Mouse (Mus musculus) forebrain, embryonic 15.5 days (tissue): ENCODE data around the gene 6430571L13Rik. TPM values are rescaled to one million over a fixed set of nuclear protein-coding genes. Genes with fewer than 3 reads are reported as not detected.
"Not testable (repeated sequence)": the region's sequence is repeated elsewhere in the genome, so short reads cannot be mapped to it uniquely, and the experiment has no call there.

Experiments used
- ATAC-seq: fragments of 200-750 bp; cut with Nextera tagmentation; replicated peaks from 2 replicates; pipeline ENCODE4 v1.8.0; 2017; ENCODE audit warnings: mild to moderate bottlenecking, moderate TSS enrichment, moderate library complexity
- H3K27ac ChIP-seq: fragments of 300-500 bp; sonication (generic); replicated peaks from 2 replicates; pipeline ENCODE4 v1.5.1; 2015; ENCODE audit warnings: mild to moderate bottlenecking, inconsistent platforms
- H3K27me3 ChIP-seq: fragments of 300-500 bp; sonication (generic); 2 replicates; pipeline ENCODE4 v1.6.1; 2015; ENCODE audit warnings: inconsistent platforms
- H3K36me3 ChIP-seq: fragments of 300-500 bp; sonication (generic); 2 replicates; pipeline ENCODE4 v1.6.1; 2015; ENCODE audit warnings: mild to moderate bottlenecking, inconsistent platforms
- H3K4me1 ChIP-seq: fragments of 300-500 bp; sonication (generic); 2 replicates; pipeline ENCODE4 v1.6.1; 2015; ENCODE audit warnings: inconsistent platforms
- H3K4me2 ChIP-seq: fragments of 300-500 bp; sonication (generic); replicated peaks from 2 replicates; pipeline ENCODE4 v1.6.1; 2015; ENCODE audit warnings: mild to moderate bottlenecking, inconsistent platforms
- H3K4me3 ChIP-seq: fragments of 300-500 bp; sonication (generic); 2 replicates; pipeline ENCODE4 v1.5.1; 2015; ENCODE audit warnings: mild to moderate bottlenecking, inconsistent platforms
- H3K9ac ChIP-seq: fragments of 300-500 bp; sonication (generic); replicated peaks from 2 replicates; pipeline ENCODE4 v1.6.1; 2015; ENCODE audit warnings: mild to moderate bottlenecking, inconsistent platforms
- H3K9me3 ChIP-seq: fragments of 300-500 bp; sonication (generic); 2 replicates; pipeline ENCODE4 v1.6.1; 2016; ENCODE audit warnings: inconsistent platforms
- WGBS: fragments of 180-500 bp; shearing (Covaris S2); methylation state at CpG from one replicate; pipeline ENCODE4 v1.1.7; 2015; ENCODE audit warnings: mixed read lengths; 5-methylcytosine and 5-hydroxymethylcytosine counted together
- polyA plus RNA-seq: library from polyadenylated mRNA; unstranded; fragments of >200 nt; fragmentation: Nextera tagmentation; extraction: Ambion mirVana; gene quantifications from 2 replicates; pipeline ENCODE4 v1.2.1, GENCODE M21; 2015

Gene 6430571L13Rik
- polyA plus RNA-seq, 1 experiment from 2014 or later, result 4.5 TPM

DNA sequence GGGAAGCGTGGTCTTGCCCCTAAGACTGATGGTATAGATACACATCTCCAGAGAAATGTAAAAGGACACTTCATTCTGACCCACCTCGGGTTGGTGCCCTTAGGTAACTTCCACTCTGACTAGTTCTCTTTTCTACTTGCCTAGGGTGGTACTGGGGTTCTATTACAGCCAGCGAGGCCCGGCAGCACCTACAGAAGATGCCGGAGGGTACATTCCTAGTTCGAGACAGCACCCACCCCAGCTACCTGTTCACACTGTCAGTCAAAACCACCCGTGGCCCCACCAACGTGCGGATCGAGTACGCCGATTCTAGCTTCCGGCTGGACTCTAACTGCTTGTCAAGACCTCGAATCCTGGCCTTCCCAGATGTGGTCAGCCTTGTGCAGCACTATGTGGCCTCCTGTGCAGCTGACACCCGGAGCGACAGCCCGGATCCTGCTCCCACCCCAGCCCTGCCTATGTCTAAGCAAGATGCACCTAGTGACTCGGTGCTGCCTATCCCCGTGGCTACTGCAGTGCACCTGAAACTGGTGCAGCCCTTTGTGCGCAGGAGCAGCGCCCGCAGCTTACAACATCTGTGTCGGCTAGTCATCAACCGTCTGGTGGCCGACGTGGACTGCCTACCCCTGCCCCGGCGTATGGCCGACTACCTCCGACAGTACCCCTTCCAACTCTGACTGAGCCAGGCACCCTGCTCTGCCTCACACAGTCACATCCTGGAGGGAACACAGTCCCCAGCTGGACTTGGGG, 40.0 kb upstream of the 6430571L13Rik start:
- 95% methylated on average over 30 of the region's 30 CpGs for WGBS
- Histone ChIP-seq H3K27me3 (no peaks in the 10 kb centered on the region), H3K4me1 (peaks cover 22% of the 10 kb centered on the region), H3K4me3 (no peak overlapping the region), H3K9me3 (no peaks in the 10 kb centered on the region), H3K9ac (no peak overlapping the region), H3K4me2 (no peak overlapping the region), H3K27ac (no peak overlapping the region), H3K36me3 (peaks cover 10% of the 10 kb centered on the region; the same call in 1 of the 2 replicates)
- no peak for ATAC-seq

GRCm38 (mm10) chr9:107301554-107302331, 38.7 kb upstream of the 6430571L13Rik start:
- no peak for ATAC-seq
- peaks cover 10% of the 10 kb centered on the region; the same call in 1 of the 2 replicates for H3K36me3 ChIP-seq
- peaks cover 19% of the 10 kb centered on the region for H3K4me1 ChIP-seq
- no peaks in the 10 kb centered on the region for H3K27me3 ChIP-seq
- no peak overlapping the region for H3K4me2 ChIP-seq
- no peak overlapping the region for H3K4me3 ChIP-seq
- no peak overlapping the region for H3K9ac ChIP-seq
- no peak overlapping the region for H3K27ac ChIP-seq
- WGBS, result 90% methylated on average over 17 of the region's 17 CpGs
- no peaks in the 10 kb centered on the region for H3K9me3 ChIP-seq

DNA sequence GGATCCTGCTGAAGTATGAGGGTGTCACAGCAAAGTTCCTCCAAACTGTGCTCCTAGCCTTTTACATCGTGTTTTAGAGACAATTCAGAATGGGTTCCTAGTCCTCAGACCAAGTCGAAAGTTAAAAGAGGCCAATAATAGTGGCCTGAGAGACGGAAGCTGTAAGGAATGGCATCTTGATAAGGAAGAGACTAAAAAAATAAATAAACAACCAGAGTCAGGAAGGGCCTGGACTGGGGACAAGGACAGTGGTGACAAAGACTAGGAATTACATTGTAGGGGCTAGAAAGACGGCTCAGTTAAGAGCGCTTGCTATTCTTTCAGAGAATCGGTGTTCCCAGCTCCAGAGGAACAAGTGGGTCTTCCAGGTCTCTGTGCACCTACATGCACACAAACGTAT, 37.8 kb upstream of the 6430571L13Rik start:
- Histone ChIP-seq H3K27me3 (no peaks in the 10 kb centered on the region), H3K4me2 (no peak overlapping the region), H3K9ac (no peak overlapping the region), H3K36me3 (peaks cover 10% of the 10 kb centered on the region; the same call in 1 of the 2 replicates), H3K9me3 (no peaks in the 10 kb centered on the region), H3K4me3 (no peak overlapping the region), H3K27ac (no peak overlapping the region), H3K4me1 (peaks cover 13% of the 10 kb centered on the region)
- no peak for ATAC-seq
- 89% methylated on average over 7 of the region's 7 CpGs for WGBS

- Histone ChIP-seq H3K4me2 (no peak overlapping the region), H3K27ac (no peak overlapping the region), H3K9ac (no peak overlapping the region), H3K36me3 (peaks cover 10% of the 10 kb centered on the region; the same call in 1 of the 2 replicates), H3K9me3 (no peaks in the 10 kb centered on the region), H3K27me3 (no peaks in the 10 kb centered on the region), H3K4me1 (peaks cover 7% of the 10 kb centered on the region), H3K4me3 (no peak overlapping the region)
- no peak for ATAC-seq
- WGBS, result 81% methylated on average over 9 of the region's 9 CpGs
Observed at GRCm38 (mm10) chr9:107303121-107303820, 37.1 kb upstream of the 6430571L13Rik start.

GRCm38 (mm10) chr9:107303900-107304299, 36.5 kb upstream of the 6430571L13Rik start:
- no peak overlapping the region for H3K27ac ChIP-seq
- H3K9me3 ChIP-seq, result no peaks in the 10 kb centered on the region
- no peak overlapping the region for H3K4me3 ChIP-seq
- ATAC-seq, result no peak
- WGBS, result 87% methylated on average over 5 of the region's 5 CpGs
- H3K36me3 ChIP-seq, result peaks cover 10% of the 10 kb centered on the region; the same call in 1 of the 2 replicates
- H3K27me3 ChIP-seq, result no peaks in the 10 kb centered on the region
- no peak overlapping the region for H3K4me2 ChIP-seq
- H3K4me1 ChIP-seq, result peaks cover 1% of the 10 kb centered on the region; the same call in 1 of the 2 replicates
- H3K9ac ChIP-seq, result no peak overlapping the region

- Histone ChIP-seq H3K4me1 (no peaks in the 10 kb centered on the region), H3K36me3 (peaks cover 10% of the 10 kb centered on the region; the same call in 1 of the 2 replicates), H3K4me3 (no peak overlapping the region), H3K27me3 (no peaks in the 10 kb centered on the region), H3K9ac (no peak overlapping the region), H3K9me3 (no peaks in the 10 kb centered on the region), H3K4me2 (no peak overlapping the region), H3K27ac (no peak overlapping the region)
- WGBS, result 93% methylated on average over 3 of the region's 3 CpGs
- ATAC-seq, result no peak
Observed at GRCm38 (mm10) chr9:107304383-107304782, 36.0 kb upstream of the 6430571L13Rik start.

GRCm38 (mm10) chr9:107305012-107305411, 35.4 kb upstream of the 6430571L13Rik start:
- Histone ChIP-seq H3K4me1 (no peaks in the 10 kb centered on the region), H3K4me3 (no peak overlapping the region), H3K9ac (no peak overlapping the region), H3K36me3 (peaks cover 10% of the 10 kb centered on the region; the same call in 1 of the 2 replicates), H3K27me3 (no peaks in the 10 kb centered on the region), H3K9me3 (no peaks in the 10 kb centered on the region), H3K27ac (no peak overlapping the region), H3K4me2 (no peak overlapping the region)
- ATAC-seq, result no peak
- 84% methylated on average over 4 of the region's 4 CpGs for WGBS

GRCm38 (mm10) chr9:107305601-107306542, 34.5 kb upstream of the 6430571L13Rik start:
- no peak for ATAC-seq
- Histone ChIP-seq H3K27me3 (no peaks in the 10 kb centered on the region), H3K4me3 (no peak overlapping the region), H3K9ac (no peak overlapping the region), H3K36me3 (peaks cover 5% of the 10 kb centered on the region; the same call in 1 of the 2 replicates), H3K4me2 (no peak overlapping the region), H3K27ac (no peak overlapping the region), H3K9me3 (no peaks in the 10 kb centered on the region), H3K4me1 (no peaks in the 10 kb centered on the region)
- WGBS, result 71% methylated on average over 13 of the region's 13 CpGs

GRCm38 (mm10) chr9:107306673-107307072, 33.7 kb upstream of the 6430571L13Rik start:
- not testable (repeated sequence) for H3K4me3 ChIP-seq, H3K4me1 ChIP-seq, H3K36me3 ChIP-seq, H3K9ac ChIP-seq, ATAC-seq, H3K9me3 ChIP-seq, H3K27ac ChIP-seq, H3K4me2 ChIP-seq, H3K27me3 ChIP-seq
- WGBS, result 100% methylated on average over 1 of the region's 1 CpGs

- no peak for ATAC-seq
- no peak overlapping the region for H3K9ac ChIP-seq
- no peaks in the 10 kb centered on the region for H3K36me3 ChIP-seq
- H3K4me1 ChIP-seq, result no peaks in the 10 kb centered on the region
- H3K27ac ChIP-seq, result no peak overlapping the region
- H3K4me3 ChIP-seq, result no peak overlapping the region
- WGBS, result 94% methylated on average over 11 of the region's 11 CpGs
- H3K9me3 ChIP-seq, result no peaks in the 10 kb centered on the region
- H3K4me2 ChIP-seq, result no peak overlapping the region
- no peaks in the 10 kb centered on the region for H3K27me3 ChIP-seq
Observed at GRCm38 (mm10) chr9:107307099-107307872, 33.1 kb upstream of the 6430571L13Rik start.
